Comparison of ENCODE assay signal across 19 mouse cellular contexts in genomic region chr14:71808863-71809487, GRCm38 (mm10).
DNase-seq lines count a peak whose midpoint lies in the region; ATAC-seq and TF ChIP-seq lines count a peak whose summit lies in the region.
"Had no signal": no experiment of that assay in that cellular context is flagged by ENCODE, and none has a peak within 500 bp of the region (broad histone marks: within the 10 kb centered on the region; RNA-seq: fewer than 3 reads in every experiment).

No protein-coding gene starts in this region.

- 28% methylated on average over 13 of the region's 13 CpGs for WGBS in hindbrain, embryonic 13.5 days
- WGBS in hindbrain, postnatal 0 days = 41% methylated on average over 13 of the region's 13 CpGs

- 0 out of 2 replicates have a peak overlapping the region, but pooled peaks have one; percentile 26 for H3K4me2 ChIP-seq in hindbrain, embryonic 13.5 days
- H3K4me2 ChIP-seq in hindbrain, postnatal 0 days (ENCODE audit: low read depth, low read length) = no peak overlapping the region
- H3K4me2 ChIP-seq: embryonic facial prominence, embryonic 13.5 days had no signal

- peaks cover 9% of the 10 kb centered on the region; the same call in 1 of the 2 replicates for H3K4me1 ChIP-seq in hindbrain, embryonic 13.5 days (replicated peaks)
- H3K4me1 ChIP-seq in hindbrain, postnatal 0 days (ENCODE audit: insufficient read depth, low read length) = no peaks in the 10 kb centered on the region
- H3K4me1 ChIP-seq: embryonic facial prominence, embryonic 13.5 days had no signal

- H3K27me3 ChIP-seq in hindbrain, embryonic 13.5 days = 0 out of 2 replicates have a peak, but pooled peaks cover 4% of the 10 kb centered on the region
- no peaks in the 10 kb centered on the region for H3K27me3 ChIP-seq in hindbrain, postnatal 0 days (ENCODE audit: insufficient read depth, low read length)
- H3K27me3 ChIP-seq: embryonic facial prominence, embryonic 13.5 days had no signal

- H3K9me3 ChIP-seq in hindbrain, embryonic 13.5 days = no peaks in the 10 kb centered on the region
- H3K9me3 ChIP-seq in hindbrain, postnatal 0 days (ENCODE audit: low read length) = no peaks in the 10 kb centered on the region
- H3K9me3 ChIP-seq: embryonic facial prominence, embryonic 13.5 days had no signal

- no peaks in the 10 kb centered on the region for H3K36me3 ChIP-seq in hindbrain, embryonic 13.5 days
- H3K36me3 ChIP-seq in hindbrain, postnatal 0 days (ENCODE audit: insufficient read depth, low read length) = no peaks in the 10 kb centered on the region
- H3K36me3 ChIP-seq: embryonic facial prominence, embryonic 13.5 days had no signal

- no peak for TF ChIP-seq POLR2A in brain, embryonic 14.5 days (IDR thresholded peaks at IDR 0.05; ENCODE audit: borderline replicate concordance, extremely low read depth, insufficient read depth, insufficient read length, poor library complexity, severe bottlenecking)

- DNase-seq in hindbrain, postnatal 0 days (ENCODE audit: low spot score) = no peak
- DNase-seq in brain, adult 2 months (ENCODE audit: low read depth, low spot score) = peak; percentile 19
- DNase-seq in brain, embryonic 14.5 days (ENCODE audit: low read depth) = peak; percentile 47
- peak; percentile 30 for DNase-seq in mesoderm, embryonic 11.5 days (ENCODE audit: low read depth, low spot score)
- no peak for DNase-seq in adrenal gland, postnatal 10 days
- DNase-seq: adrenal gland, postnatal 36 days; cerebellum, postnatal 14 days; gastrocnemius, adult 2 months; heart, adult 18-20 months; kidney, adult 18-20 months; spleen, adult 18-20 months; thymus, adult 18-20 months had no signal

- no peak for ATAC-seq in hindbrain, embryonic 13.5 days (ENCODE audit: low FRiP score)
- ATAC-seq in hindbrain, postnatal 0 days = no peak
- no peak for ATAC-seq in megakaryocyte, adult 5-6 weeks (ENCODE audit: poor library complexity, severe bottlenecking)
- no peak for ATAC-seq in inflammation-experienced regulatory T-cells, adult 6 months
- ATAC-seq: lung, postnatal 0 days had no signal

- H3K27ac ChIP-seq in hindbrain, embryonic 13.5 days = 0 out of 2 replicates have a peak overlapping the region, but pooled peaks have one; percentile 40
- no peak overlapping the region for H3K27ac ChIP-seq in hindbrain, postnatal 0 days
- H3K27ac ChIP-seq: embryonic facial prominence, embryonic 13.5 days; gastrocnemius, adult 2 months; layer of hippocampus, adult 2 months; liver, embryonic 14.5 days had no signal

- H3K4me3 ChIP-seq in hindbrain, embryonic 13.5 days = no peak overlapping the region
- no peak overlapping the region for H3K4me3 ChIP-seq in hindbrain, postnatal 0 days (ENCODE audit: low read length)
- H3K4me3 ChIP-seq: embryonic facial prominence, embryonic 13.5 days; gastrocnemius, adult 2 months; layer of hippocampus, adult 2 months had no signal

- no peak; the same call in 1 of the 2 replicates for TF ChIP-seq CTCF in hindbrain, postnatal 0 days (IDR thresholded peaks at IDR 0.05; ENCODE audit: low read depth)
- no peak for TF ChIP-seq CTCF in brain, embryonic 14.5 days (IDR thresholded peaks at IDR 0.05; ENCODE audit: borderline replicate concordance, extremely low read depth, insufficient read depth, insufficient read length)

- H3K9ac ChIP-seq in hindbrain, embryonic 13.5 days = 0 out of 2 replicates have a peak overlapping the region, but pooled peaks have one; percentile 21
- H3K9ac ChIP-seq in hindbrain, postnatal 0 days (replicated peaks; ENCODE audit: low read length) = no peak overlapping the region
- H3K9ac ChIP-seq: embryonic facial prominence, embryonic 13.5 days; liver, embryonic 14.5 days had no signal

Comparison
In these comparisons a context has a peak if more than half of its experiments do, and no peak if none do; other contexts are left out.
1. DNase-seq: peak in brain, adult 2 months (single experiment), brain, embryonic 14.5 days (single experiment) and mesoderm, embryonic 11.5 days (single experiment); none in hindbrain, postnatal 0 days (single experiment) and adrenal gland, postnatal 10 days (single experiment).